Mouse (Mus musculus): ENCODE measurements at regions not wholly inside any gene's neighbourhood (a gene's known extent, or its start where the extent isn't known, plus 50 kb on each side); places are given as distances from the start of the nearest gene placed in this dataset.
"Not testable (repeated sequence)": the region's sequence is repeated elsewhere in the genome, so short reads cannot be mapped to it uniquely, and the experiment has no call there.

- not testable (repeated sequence) for ATAC-seq (ENCODE audit: low read depth); H3K9ac ChIP-seq (ENCODE audit: low read length); H3K36me3 ChIP-seq (ENCODE audit: control insufficient read depth, insufficient read depth, low read length); H3K4me3 ChIP-seq (ENCODE audit: low read length); H3K27ac ChIP-seq (ENCODE audit: low read length); H3K4me2 ChIP-seq (ENCODE audit: low read depth, low read length); H3K27me3 ChIP-seq (ENCODE audit: control insufficient read depth, insufficient read depth, low read depth, low read length); H3K4me1 ChIP-seq (replicated peaks; ENCODE audit: control insufficient read depth, insufficient read depth, low read length); H3K9me3 ChIP-seq (ENCODE audit: control insufficient read depth, low read length)
- WGBS: 55% methylated on average over 3 of the region's 3 CpGs
Observed at GRCm38 (mm10) chr2:16811401-16812281, 455.5 kb downstream of the Plxdc2 start.

GRCm38 (mm10) chr2:16820442-16820841, 464.3 kb downstream of the Plxdc2 start:
- Histone ChIP-seq H3K4me2 (ENCODE audit: low read depth, low read length) (no peak overlapping the region), H3K27ac (ENCODE audit: low read length) (no peak overlapping the region), H3K36me3 (ENCODE audit: control insufficient read depth, insufficient read depth, low read length) (no peaks in the 10 kb centered on the region), H3K4me1 (replicated peaks; ENCODE audit: control insufficient read depth, insufficient read depth, low read length) (peaks cover 10% of the 10 kb centered on the region), H3K9ac (ENCODE audit: low read length) (no peak overlapping the region), H3K27me3 (ENCODE audit: control insufficient read depth, insufficient read depth, low read depth, low read length) (no peaks in the 10 kb centered on the region), H3K9me3 (ENCODE audit: control insufficient read depth, low read length) (no peaks in the 10 kb centered on the region), H3K4me3 (ENCODE audit: low read length) (no peak overlapping the region)
- ATAC-seq (ENCODE audit: low read depth): no peak
- WGBS: 93% methylated on average over 1 of the region's 1 CpGs

GRCm38 (mm10) chr2:16824681-16825230, 468.7 kb downstream of the Plxdc2 start:
- Histone ChIP-seq H3K4me1 (replicated peaks; ENCODE audit: control insufficient read depth, insufficient read depth, low read length) (peaks cover 10% of the 10 kb centered on the region), H3K27me3 (ENCODE audit: control insufficient read depth, insufficient read depth, low read depth, low read length) (no peaks in the 10 kb centered on the region), H3K4me2 (ENCODE audit: low read depth, low read length) (no peak overlapping the region), H3K4me3 (ENCODE audit: low read length) (no peak overlapping the region), H3K9ac (ENCODE audit: low read length) (no peak overlapping the region), H3K9me3 (ENCODE audit: control insufficient read depth, low read length) (no peaks in the 10 kb centered on the region), H3K36me3 (ENCODE audit: control insufficient read depth, insufficient read depth, low read length) (no peaks in the 10 kb centered on the region), H3K27ac (ENCODE audit: low read length) (peak overlapping the region; percentile 18; the same call in 1 of the 2 replicates)
- 24% methylated on average over 5 of the region's 5 CpGs for WGBS
- peak; percentile 70 for ATAC-seq (ENCODE audit: low read depth)

GRCm38 (mm10) chr2:16827266-16827665, 471.2 kb downstream of the Plxdc2 start:
- Histone ChIP-seq H3K4me1 (replicated peaks; ENCODE audit: control insufficient read depth, insufficient read depth, low read length) (peaks cover 10% of the 10 kb centered on the region), H3K4me3 (ENCODE audit: low read length) (no peak overlapping the region), H3K27ac (ENCODE audit: low read length) (no peak overlapping the region), H3K9me3 (ENCODE audit: control insufficient read depth, low read length) (no peaks in the 10 kb centered on the region), H3K4me2 (ENCODE audit: low read depth, low read length) (no peak overlapping the region), H3K9ac (ENCODE audit: low read length) (no peak overlapping the region), H3K27me3 (ENCODE audit: control insufficient read depth, insufficient read depth, low read depth, low read length) (no peaks in the 10 kb centered on the region), H3K36me3 (ENCODE audit: control insufficient read depth, insufficient read depth, low read length) (no peaks in the 10 kb centered on the region)
- ATAC-seq (ENCODE audit: low read depth): 0 out of 2 replicates have a peak, but pooled peaks have one; percentile 7
- 72% methylated on average over 1 of the region's 1 CpGs for WGBS

GRCm38 (mm10) chr2:16835960-16836359, 479.9 kb downstream of the Plxdc2 start:
- Histone ChIP-seq H3K9me3 (ENCODE audit: control insufficient read depth, low read length) (no peaks in the 10 kb centered on the region; the same call in 1 of the 2 replicates), H3K4me1 (replicated peaks; ENCODE audit: control insufficient read depth, insufficient read depth, low read length) (no peaks in the 10 kb centered on the region; the same call in 1 of the 2 replicates), H3K27ac (ENCODE audit: low read length) (no peak overlapping the region), H3K27me3 (ENCODE audit: control insufficient read depth, insufficient read depth, low read depth, low read length) (no peaks in the 10 kb centered on the region), H3K4me2 (ENCODE audit: low read depth, low read length) (no peak overlapping the region), H3K36me3 (ENCODE audit: control insufficient read depth, insufficient read depth, low read length) (no peaks in the 10 kb centered on the region), H3K4me3 (ENCODE audit: low read length) (no peak overlapping the region), H3K9ac (ENCODE audit: low read length) (no peak overlapping the region)
- peak; percentile 61; the same call in 1 of the 2 replicates for ATAC-seq (ENCODE audit: low read depth)
- WGBS: 44% methylated on average over 4 of the region's 4 CpGs

GRCm38 (mm10) chr2:16838718-16839117, 482.6 kb downstream of the Plxdc2 start:
- Histone ChIP-seq H3K36me3 (ENCODE audit: control insufficient read depth, insufficient read depth, low read length) (no peaks in the 10 kb centered on the region), H3K27me3 (ENCODE audit: control insufficient read depth, insufficient read depth, low read depth, low read length) (no peaks in the 10 kb centered on the region), H3K4me2 (ENCODE audit: low read depth, low read length) (no peak overlapping the region), H3K9me3 (ENCODE audit: control insufficient read depth, low read length) (no peaks in the 10 kb centered on the region; the same call in 1 of the 2 replicates), H3K27ac (ENCODE audit: low read length) (no peak overlapping the region), H3K4me3 (ENCODE audit: low read length) (no peak overlapping the region), H3K9ac (ENCODE audit: low read length) (no peak overlapping the region), H3K4me1 (replicated peaks; ENCODE audit: control insufficient read depth, insufficient read depth, low read length) (no peaks in the 10 kb centered on the region; the same call in 1 of the 2 replicates)
- 79% methylated on average over 9 of the region's 9 CpGs for WGBS
- ATAC-seq (ENCODE audit: low read depth): no peak

DNA sequence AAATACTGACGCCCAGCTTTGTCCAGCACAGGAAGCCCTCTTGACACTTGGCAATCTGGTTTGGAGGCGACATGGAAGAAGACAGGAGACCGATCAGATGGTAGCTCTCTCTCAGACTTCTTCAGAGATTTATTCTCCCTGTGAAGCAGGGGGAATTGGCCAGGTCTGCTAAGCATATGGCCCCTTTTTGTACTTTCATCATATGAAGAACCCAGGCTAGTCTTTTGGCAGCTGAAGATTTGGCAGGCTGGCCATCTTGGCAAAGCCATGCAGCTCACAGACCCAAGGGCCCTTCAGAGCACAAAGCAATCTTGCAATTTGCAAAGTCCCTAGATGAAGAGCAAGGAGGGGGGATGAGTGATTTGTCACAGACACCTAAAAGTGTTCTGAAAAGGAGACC, 493.8 kb downstream of the Plxdc2 start:
- Histone ChIP-seq H3K36me3 (ENCODE audit: control insufficient read depth, insufficient read depth, low read length) (no peaks in the 10 kb centered on the region), H3K4me3 (ENCODE audit: low read length) (no peak overlapping the region), H3K4me1 (replicated peaks; ENCODE audit: control insufficient read depth, insufficient read depth, low read length) (no peaks in the 10 kb centered on the region; the same call in 1 of the 2 replicates), H3K27me3 (ENCODE audit: control insufficient read depth, insufficient read depth, low read depth, low read length) (no peaks in the 10 kb centered on the region), H3K27ac (ENCODE audit: low read length) (no peak overlapping the region), H3K9ac (ENCODE audit: low read length) (no peak overlapping the region), H3K9me3 (ENCODE audit: control insufficient read depth, low read length) (no peaks in the 10 kb centered on the region), H3K4me2 (ENCODE audit: low read depth, low read length) (no peak overlapping the region)
- WGBS: 46% methylated on average over 3 of the region's 3 CpGs
- ATAC-seq (ENCODE audit: low read depth): peak; percentile 92

- 73% methylated on average over 5 of the region's 5 CpGs for WGBS
- H3K36me3 ChIP-seq (ENCODE audit: control insufficient read depth, insufficient read depth, low read length): no peaks in the 10 kb centered on the region
- H3K27me3 ChIP-seq (ENCODE audit: control insufficient read depth, insufficient read depth, low read depth, low read length): no peaks in the 10 kb centered on the region
- no peaks in the 10 kb centered on the region for H3K9me3 ChIP-seq (ENCODE audit: control insufficient read depth, low read length)
- H3K4me2 ChIP-seq (ENCODE audit: low read depth, low read length): no peak overlapping the region
- H3K4me3 ChIP-seq (ENCODE audit: low read length): no peak overlapping the region
- ATAC-seq (ENCODE audit: low read depth): no peak
- no peak overlapping the region for H3K9ac ChIP-seq (ENCODE audit: low read length)
- H3K27ac ChIP-seq (ENCODE audit: low read length): no peak overlapping the region
- no peaks in the 10 kb centered on the region for H3K4me1 ChIP-seq (replicated peaks; ENCODE audit: control insufficient read depth, insufficient read depth, low read length)
Observed at GRCm38 (mm10) chr2:16860056-16860455, 504.0 kb downstream of the Plxdc2 start.

GRCm38 (mm10) chr2:16866163-16866852, 510.2 kb downstream of the Plxdc2 start:
- no peak overlapping the region for H3K4me3 ChIP-seq (ENCODE audit: low read length)
- no peak overlapping the region for H3K9ac ChIP-seq (ENCODE audit: low read length)
- 88% methylated on average over 4 of the region's 4 CpGs for WGBS
- no peaks in the 10 kb centered on the region for H3K4me1 ChIP-seq (replicated peaks; ENCODE audit: control insufficient read depth, insufficient read depth, low read length)
- no peaks in the 10 kb centered on the region for H3K27me3 ChIP-seq (ENCODE audit: control insufficient read depth, insufficient read depth, low read depth, low read length)
- H3K4me2 ChIP-seq (ENCODE audit: low read depth, low read length): no peak overlapping the region
- no peaks in the 10 kb centered on the region for H3K36me3 ChIP-seq (ENCODE audit: control insufficient read depth, insufficient read depth, low read length)
- no peak overlapping the region for H3K27ac ChIP-seq (ENCODE audit: low read length)
- ATAC-seq (ENCODE audit: low read depth): no peak
- no peaks in the 10 kb centered on the region for H3K9me3 ChIP-seq (ENCODE audit: control insufficient read depth, low read length)
